Mouse (Mus musculus): ENCODE measurements around the gene Hoxa9.
A peak's percentile ranks its signal among the peaks of the same experiment; 100 is the strongest.

DNA sequence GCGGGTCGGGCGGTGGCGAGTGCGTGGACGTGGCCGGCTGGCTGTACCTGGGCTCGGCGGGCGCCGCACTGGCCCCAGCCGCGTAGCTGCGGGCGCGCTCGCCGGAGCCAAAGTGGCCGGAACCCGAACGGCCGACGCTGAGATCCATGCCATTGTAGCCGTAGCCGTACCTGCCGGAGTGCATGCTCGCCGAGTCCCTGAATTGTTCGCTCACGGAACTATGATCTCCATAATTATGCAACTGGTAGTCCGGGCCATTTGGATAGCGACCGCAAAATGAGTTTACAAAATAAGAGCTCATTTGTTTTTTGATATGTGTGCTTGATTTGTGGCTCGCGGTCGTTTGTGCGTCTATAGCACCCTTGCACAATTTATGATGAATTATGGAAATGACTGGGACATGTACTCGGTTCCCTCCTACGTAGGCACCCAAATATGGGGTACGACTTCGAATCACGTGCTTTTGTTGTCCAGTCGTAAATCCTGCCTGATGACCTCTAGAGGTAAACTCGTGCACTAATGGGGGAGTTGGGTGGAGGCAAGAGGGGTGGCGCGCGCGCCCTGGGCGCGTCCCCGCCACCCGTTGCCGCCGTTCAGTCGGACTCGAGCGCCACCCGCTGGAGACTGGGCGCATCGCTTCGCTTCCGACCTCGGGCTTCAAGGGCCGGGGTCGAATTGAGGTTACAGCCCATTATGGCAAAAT lies 26.7 kb downstream of the Hoxa9 start, which contains the start of gene Hoxa5:
- TF ChIP-seq CTCF (conservative IDR thresholded peaks at IDR 0.05; ENCODE audit: low read length): peak; percentile 38
- TF ChIP-seq NANOG (IDR thresholded peaks at IDR 0.05; ENCODE audit: borderline replicate concordance, low read length): no peak
- no peak for TF ChIP-seq POU5F1 (IDR thresholded peaks at IDR 0.05; ENCODE audit: borderline replicate concordance, low read length)
